In the genomic region with DNA sequence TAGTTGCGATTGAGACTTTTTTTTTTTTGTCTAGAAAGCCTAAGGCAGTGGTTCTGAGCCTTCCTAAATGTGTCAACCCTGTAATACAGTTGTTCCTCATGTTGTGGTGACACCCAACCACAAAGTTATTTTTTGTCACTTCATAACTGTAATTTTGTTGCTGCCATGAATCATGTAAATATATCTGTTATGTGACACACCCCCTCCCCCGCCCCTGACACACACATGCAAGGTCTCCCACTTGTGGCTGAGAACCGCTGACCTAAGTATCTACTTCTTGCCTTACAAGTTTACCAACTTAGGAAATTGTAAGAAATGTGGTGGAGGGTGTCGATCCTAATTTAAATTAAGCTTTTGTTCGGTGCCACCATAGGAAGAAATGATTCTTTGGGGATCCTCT, we compare ENCODE assay signal across 32 mouse cellular contexts. TPM values are rescaled to one million over a fixed set of nuclear protein-coding genes. Genes with fewer than 3 reads are reported as not detected.
"Had no signal": no experiment of that assay in that cellular context is flagged by ENCODE, and none has a peak within 500 bp of the region (broad histone marks: within the 10 kb centered on the region; RNA-seq: fewer than 3 reads in every experiment).

No protein-coding gene starts in this region.

- ATAC-seq: forebrain, embryonic 13.5 days; forebrain, embryonic 14.5 days; forebrain, embryonic 15.5 days; forebrain, embryonic 16.5 days; forebrain, postnatal 0 days had no signal

- DNase-seq: cerebellum, adult 2 months; cerebellum, adult 8-10 months; cerebellum, adult 9-10 months; cerebellum, adult 9-11 months; cerebellum, postnatal 10 days; cerebellum, postnatal 14 days; cerebellum, postnatal 25 days; cerebellum, postnatal 36 days; embryo, embryonic 11 days; forebrain, postnatal 0 days; gastrocnemius, adult 2 months; gastrocnemius, postnatal 10 days; gastrocnemius, postnatal 14 days; gastrocnemius, postnatal 36 days; heart, adult 11 months; heart, adult 18-20 months; heart, adult 2 months had no signal

- H3K4me1 ChIP-seq: embryonic facial prominence, embryonic 10.5 days; embryonic facial prominence, embryonic 12.5 days; embryonic facial prominence, embryonic 13.5 days; embryonic facial prominence, embryonic 15.5 days; forebrain, embryonic 10.5 days; forebrain, embryonic 12.5 days; forebrain, embryonic 13.5 days; forebrain, embryonic 15.5 days; heart, embryonic 10.5 days had no signal

- H3K27me3 ChIP-seq: embryonic facial prominence, embryonic 12.5 days; embryonic facial prominence, embryonic 13.5 days; embryonic facial prominence, embryonic 15.5 days; forebrain, embryonic 12.5 days; forebrain, embryonic 13.5 days; forebrain, embryonic 15.5 days had no signal

- H3K4me2 ChIP-seq: embryonic facial prominence, embryonic 12.5 days; embryonic facial prominence, embryonic 13.5 days; embryonic facial prominence, embryonic 15.5 days; forebrain, embryonic 12.5 days; forebrain, embryonic 13.5 days; forebrain, embryonic 15.5 days had no signal

- H3K9me3 ChIP-seq: embryonic facial prominence, embryonic 10.5 days; embryonic facial prominence, embryonic 12.5 days; embryonic facial prominence, embryonic 13.5 days; embryonic facial prominence, embryonic 15.5 days; forebrain, embryonic 12.5 days; forebrain, embryonic 13.5 days; forebrain, embryonic 15.5 days; heart, embryonic 10.5 days had no signal

- H3K27ac ChIP-seq: embryonic facial prominence, embryonic 10.5 days; embryonic facial prominence, embryonic 12.5 days; embryonic facial prominence, embryonic 13.5 days; embryonic facial prominence, embryonic 15.5 days; forebrain, embryonic 10.5 days; forebrain, embryonic 12.5 days; forebrain, embryonic 13.5 days; forebrain, embryonic 15.5 days; gastrocnemius, adult 2 months; heart, adult 2 months; heart, embryonic 10.5 days had no signal

- H3K36me3 ChIP-seq: embryonic facial prominence, embryonic 10.5 days; embryonic facial prominence, embryonic 12.5 days; embryonic facial prominence, embryonic 13.5 days; embryonic facial prominence, embryonic 15.5 days; forebrain, embryonic 10.5 days; forebrain, embryonic 12.5 days; forebrain, embryonic 15.5 days; heart, embryonic 10.5 days had no signal

- H3K9ac ChIP-seq: embryonic facial prominence, embryonic 12.5 days; embryonic facial prominence, embryonic 13.5 days; embryonic facial prominence, embryonic 15.5 days; forebrain, embryonic 12.5 days; forebrain, embryonic 13.5 days; forebrain, embryonic 15.5 days; forebrain, postnatal 0 days had no signal

- H3K4me3 ChIP-seq: embryonic facial prominence, embryonic 10.5 days; embryonic facial prominence, embryonic 12.5 days; embryonic facial prominence, embryonic 13.5 days; embryonic facial prominence, embryonic 15.5 days; erythroblast, embryonic 14.5 days; forebrain, embryonic 10.5 days; forebrain, embryonic 12.5 days; forebrain, embryonic 13.5 days; forebrain, embryonic 15.5 days; gastrocnemius, adult 2 months; heart, adult 2 months; heart, embryonic 10.5 days had no signal

RNA-seq across cellular contexts. Expression of a gene that starts 10.3 kb away (rescaled TPM):
- total RNA-seq: gastrocnemius, adult 18-20 months; gastrocnemius, adult 2 months; gastrocnemius, adult 8-10 months; gastrocnemius, postnatal 36 days; heart, adult 2 months; heart, adult 8-10 months had no signal
- polyA plus RNA-seq: erythroblast, embryonic 14.5 days had no signal
